Mouse (Mus musculus): ENCODE measurements around the gene Fcrla. TPM values are rescaled to one million over a fixed set of nuclear protein-coding genes. Genes with fewer than 3 reads are reported as not detected.

Gene Fcrla
- polyA plus RNA-seq, 1 experiment from 2014 or later = not detected

- WGBS = 25% methylated on average over 8 of the region's 8 CpGs
- Histone ChIP-seq H3K27ac (ENCODE audit: low read length) (no peak overlapping the region; the same call in 1 of the 2 replicates), H3K9me3 (ENCODE audit: control insufficient read depth, low read length) (no peaks in the 10 kb centered on the region), H3K27me3 (replicated peaks; ENCODE audit: control insufficient read depth, insufficient read depth, low read length) (no peaks in the 10 kb centered on the region), H3K4me2 (ENCODE audit: low read length) (peak overlapping the region; percentile 83), H3K4me3 (replicated peaks; ENCODE audit: low read length) (peak overlapping the region; percentile 64), H3K36me3 (ENCODE audit: control insufficient read depth, insufficient read depth) (peaks cover under 1% of the 10 kb centered on the region), H3K9ac (replicated peaks; ENCODE audit: low read depth, low read length) (peak overlapping the region; percentile 73), H3K4me1 (replicated peaks; ENCODE audit: control insufficient read depth, insufficient read depth, low read length) (peaks cover 15% of the 10 kb centered on the region)
- ATAC-seq = no peak
Measured at GRCm38 (mm10) chr1:170884390-170884789, 43.0 kb downstream of the Fcrla start.

- 91% methylated on average over 5 of the region's 5 CpGs for WGBS
Measured at GRCm38 (mm10) chr1:170882915-170883485, 44.4 kb downstream of the Fcrla start.

GRCm38 (mm10) chr1:170876906-170877305, 50.5 kb downstream of the Fcrla start:
- H3K4me2 ChIP-seq (ENCODE audit: low read length) = no peak overlapping the region
- no peak for ATAC-seq
- H3K27me3 ChIP-seq (replicated peaks; ENCODE audit: control insufficient read depth, insufficient read depth, low read length) = no peaks in the 10 kb centered on the region
- H3K9ac ChIP-seq (replicated peaks; ENCODE audit: low read depth, low read length) = no peak overlapping the region
- peaks cover 11% of the 10 kb centered on the region for H3K36me3 ChIP-seq (ENCODE audit: control insufficient read depth, insufficient read depth)
- 93% methylated on average over 5 of the region's 5 CpGs for WGBS
- H3K27ac ChIP-seq (ENCODE audit: low read length) = no peak overlapping the region
- H3K4me3 ChIP-seq (replicated peaks; ENCODE audit: low read length) = no peak overlapping the region
- H3K4me1 ChIP-seq (replicated peaks; ENCODE audit: control insufficient read depth, insufficient read depth, low read length) = no peaks in the 10 kb centered on the region
- H3K9me3 ChIP-seq (ENCODE audit: control insufficient read depth, low read length) = no peaks in the 10 kb centered on the region

More at GRCm38 (mm10) chr1:170882915-170883485, 44.4 kb downstream of the Fcrla start:
- Histone ChIP-seq H3K36me3 (ENCODE audit: control insufficient read depth, insufficient read depth) (peaks cover 6% of the 10 kb centered on the region), H3K4me1 (replicated peaks; ENCODE audit: control insufficient read depth, insufficient read depth, low read length) (peaks cover 15% of the 10 kb centered on the region), H3K9me3 (ENCODE audit: control insufficient read depth, low read length) (no peaks in the 10 kb centered on the region), H3K4me2 (ENCODE audit: low read length) (no peak overlapping the region), H3K4me3 (replicated peaks; ENCODE audit: low read length) (no peak overlapping the region), H3K27ac (ENCODE audit: low read length) (no peak overlapping the region), H3K27me3 (replicated peaks; ENCODE audit: control insufficient read depth, insufficient read depth, low read length) (no peaks in the 10 kb centered on the region), H3K9ac (replicated peaks; ENCODE audit: low read depth, low read length) (no peak overlapping the region)
- no peak for ATAC-seq

- Histone ChIP-seq H3K4me3 (replicated peaks; ENCODE audit: low read length) (no peak overlapping the region), H3K27ac (ENCODE audit: low read length) (no peak overlapping the region), H3K4me1 (replicated peaks; ENCODE audit: control insufficient read depth, insufficient read depth, low read length) (no peaks in the 10 kb centered on the region), H3K9me3 (ENCODE audit: control insufficient read depth, low read length) (no peaks in the 10 kb centered on the region), H3K4me2 (ENCODE audit: low read length) (no peak overlapping the region), H3K9ac (replicated peaks; ENCODE audit: low read depth, low read length) (no peak overlapping the region), H3K27me3 (replicated peaks; ENCODE audit: control insufficient read depth, insufficient read depth, low read length) (no peaks in the 10 kb centered on the region), H3K36me3 (ENCODE audit: control insufficient read depth, insufficient read depth) (peaks cover 13% of the 10 kb centered on the region)
- no peak for ATAC-seq
- 93% methylated on average over 3 of the region's 3 CpGs for WGBS
Measured at GRCm38 (mm10) chr1:170875676-170876075, 51.7 kb downstream of the Fcrla start.

GRCm38 (mm10) chr1:170871961-170872360, 55.4 kb downstream of the Fcrla start:
- Histone ChIP-seq H3K4me3 (replicated peaks; ENCODE audit: low read length) (no peak overlapping the region), H3K36me3 (ENCODE audit: control insufficient read depth, insufficient read depth) (peaks cover 7% of the 10 kb centered on the region; the same call in 1 of the 2 replicates), H3K4me2 (ENCODE audit: low read length) (no peak overlapping the region), H3K4me1 (replicated peaks; ENCODE audit: control insufficient read depth, insufficient read depth, low read length) (peaks cover 3% of the 10 kb centered on the region; the same call in 1 of the 2 replicates), H3K9me3 (ENCODE audit: control insufficient read depth, low read length) (no peaks in the 10 kb centered on the region), H3K27ac (ENCODE audit: low read length) (no peak overlapping the region), H3K9ac (replicated peaks; ENCODE audit: low read depth, low read length) (no peak overlapping the region), H3K27me3 (replicated peaks; ENCODE audit: control insufficient read depth, insufficient read depth, low read length) (no peaks in the 10 kb centered on the region)
- no peak for ATAC-seq
- WGBS = 87% methylated on average over 2 of the region's 2 CpGs

- Histone ChIP-seq H3K36me3 (ENCODE audit: control insufficient read depth, insufficient read depth) (peaks cover 7% of the 10 kb centered on the region; the same call in 1 of the 2 replicates), H3K27me3 (replicated peaks; ENCODE audit: control insufficient read depth, insufficient read depth, low read length) (no peaks in the 10 kb centered on the region), H3K4me1 (replicated peaks; ENCODE audit: control insufficient read depth, insufficient read depth, low read length) (peaks cover 7% of the 10 kb centered on the region), H3K4me3 (replicated peaks; ENCODE audit: low read length) (no peak overlapping the region), H3K4me2 (ENCODE audit: low read length) (no peak overlapping the region), H3K9me3 (ENCODE audit: control insufficient read depth, low read length) (no peaks in the 10 kb centered on the region), H3K9ac (replicated peaks; ENCODE audit: low read depth, low read length) (no peak overlapping the region), H3K27ac (ENCODE audit: low read length) (no peak overlapping the region)
- ATAC-seq = no peak
- 84% methylated on average over 6 of the region's 6 CpGs for WGBS
Measured at GRCm38 (mm10) chr1:170871402-170871801, 56.0 kb downstream of the Fcrla start.

- H3K9ac ChIP-seq (replicated peaks; ENCODE audit: low read depth, low read length) = peak overlapping the region; percentile 55
- H3K27ac ChIP-seq (ENCODE audit: low read length) = 0 out of 2 replicates have a peak overlapping the region, but pooled peaks have one; percentile 39
- peak overlapping the region; percentile 81 for H3K4me2 ChIP-seq (ENCODE audit: low read length)
- H3K9me3 ChIP-seq (ENCODE audit: control insufficient read depth, low read length) = no peaks in the 10 kb centered on the region
- H3K36me3 ChIP-seq (ENCODE audit: control insufficient read depth, insufficient read depth) = 0 out of 2 replicates have a peak, but pooled peaks cover 2% of the 10 kb centered on the region
- no peaks in the 10 kb centered on the region for H3K27me3 ChIP-seq (replicated peaks; ENCODE audit: control insufficient read depth, insufficient read depth, low read length)
- whole genome bisulfite sequencing = 19% methylated on average over 14 of the region's 14 CpGs
- peak overlapping the region; percentile 55 for H3K4me3 ChIP-seq (replicated peaks; ENCODE audit: low read length)
- H3K4me1 ChIP-seq (replicated peaks; ENCODE audit: control insufficient read depth, insufficient read depth, low read length) = peaks cover 10% of the 10 kb centered on the region
- peak; percentile 27 for ATAC-seq
Measured at GRCm38 (mm10) chr1:170868905-170869283, 58.5 kb downstream of the Fcrla start.

GRCm38 (mm10) chr1:170868107-170868904, 59.1 kb downstream of the Fcrla start:
- H3K27me3 ChIP-seq (replicated peaks; ENCODE audit: control insufficient read depth, insufficient read depth, low read length) = no peaks in the 10 kb centered on the region
- H3K9me3 ChIP-seq (ENCODE audit: control insufficient read depth, low read length) = no peaks in the 10 kb centered on the region
- H3K4me2 ChIP-seq (ENCODE audit: low read length) = peak overlapping the region; percentile 81
- peaks cover 10% of the 10 kb centered on the region for H3K4me1 ChIP-seq (replicated peaks; ENCODE audit: control insufficient read depth, insufficient read depth, low read length)
- H3K4me3 ChIP-seq (replicated peaks; ENCODE audit: low read length) = peak overlapping the region; percentile 96
- 0 out of 2 replicates have a peak, but pooled peaks cover 2% of the 10 kb centered on the region for H3K36me3 ChIP-seq (ENCODE audit: control insufficient read depth, insufficient read depth)
- H3K27ac ChIP-seq (ENCODE audit: low read length) = 0 out of 2 replicates have a peak overlapping the region, but pooled peaks have one; percentile 39
- WGBS = under 1% methylated on average over 33 of the region's 33 CpGs
- peak; percentile 89 for ATAC-seq
- peak overlapping the region; percentile 88 for H3K9ac ChIP-seq (replicated peaks; ENCODE audit: low read depth, low read length)

- WGBS = under 1% methylated on average over 25 of the region's 25 CpGs
Measured at GRCm38 (mm10) chr1:170867691-170868105, 59.7 kb downstream of the Fcrla start, which contains the start of gene Atf6. TSS of gene Atf6 (minus strand) at chr1:170867771.

More at GRCm38 (mm10) chr1:170867691-170868105, 59.7 kb downstream of the Fcrla start, which contains the start of gene Atf6:
- Histone ChIP-seq H3K9ac (replicated peaks; ENCODE audit: low read depth, low read length) (peak within 1 kb of the TSS; percentile 88), H3K4me1 (replicated peaks; ENCODE audit: control insufficient read depth, insufficient read depth, low read length) (peaks cover 10% of the 10 kb centered on the region), H3K27ac (ENCODE audit: low read length) (peak within 1 kb of the TSS; percentile 61), H3K4me3 (replicated peaks; ENCODE audit: low read length) (peak within 1 kb of the TSS; percentile 96), H3K36me3 (ENCODE audit: control insufficient read depth, insufficient read depth) (0 out of 2 replicates have a peak, but pooled peaks cover 2% of the 10 kb centered on the region), H3K27me3 (replicated peaks; ENCODE audit: control insufficient read depth, insufficient read depth, low read length) (no peaks in the 10 kb centered on the region), H3K9me3 (ENCODE audit: control insufficient read depth, low read length) (no peaks in the 10 kb centered on the region), H3K4me2 (ENCODE audit: low read length) (peak within 1 kb of the TSS; percentile 81)
- ATAC-seq = peak; percentile 76
